Mouse (Mus musculus) frontal cortex, adult 2 months (tissue): ENCODE data around the gene Spint1. TPM values are rescaled to one million over a fixed set of nuclear protein-coding genes. Genes with fewer than 3 reads are reported as not detected.

Experiments
- DNase-seq, 2 experiments: peaks; one replicate each; pipeline ENCODE4 v3.0.0; 2022; ENCODE audit warnings: low spot score in 1 of 2; ENCODE audit errors: extremely low spot score in 1 of 2
- polyA plus RNA-seq: library from polyadenylated mRNA; depleted of rRNA; stranded (reverse); fragments of >200 nt; gene quantifications from 2 replicates; pipeline ENCODE4 v1.2.3, GENCODE M21; 2012

Spint1 gene
- polyA plus RNA-seq, 1 experiment = 1.4 TPM

DNA sequence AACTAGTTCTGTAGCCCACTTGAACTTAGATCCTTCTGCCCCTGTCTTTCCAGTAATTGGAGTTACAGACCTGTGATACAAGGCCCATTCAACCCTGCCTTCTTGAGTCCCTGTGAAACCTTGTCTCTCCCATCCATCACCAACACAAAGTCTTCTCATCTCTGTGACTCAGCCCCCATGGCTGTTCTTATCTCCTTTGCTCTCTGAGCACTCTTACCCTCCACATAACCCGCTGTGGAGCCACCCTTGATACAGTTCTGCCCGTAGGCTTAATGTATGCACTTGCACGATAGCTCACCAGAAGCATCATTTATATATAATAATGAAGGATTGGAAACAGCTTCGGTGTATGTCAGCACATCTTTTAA is 3.6 kb downstream of the Spint1 start:
- DNase-seq = no peak

DNA sequence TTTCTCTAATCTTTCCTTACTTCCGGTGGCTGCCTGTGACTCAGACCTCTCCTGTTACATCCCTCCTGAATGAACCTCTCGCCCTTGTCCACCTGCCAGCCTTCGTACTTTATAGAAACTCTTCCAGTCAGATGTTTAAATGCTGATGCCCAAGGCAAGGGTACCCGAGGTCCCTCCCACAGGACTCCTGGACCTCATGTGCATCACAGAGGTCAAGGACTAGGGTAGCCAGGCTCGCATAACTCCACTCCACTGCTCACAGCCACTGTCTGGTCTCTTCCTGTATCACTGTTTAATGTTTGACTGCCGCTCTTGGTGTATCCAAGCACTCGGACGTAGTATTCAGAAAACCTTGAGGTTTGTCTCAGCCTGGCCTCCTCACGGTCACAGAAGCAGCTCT is 5.4 kb downstream of the Spint1 start:
- no peak for DNase-seq

DNA sequence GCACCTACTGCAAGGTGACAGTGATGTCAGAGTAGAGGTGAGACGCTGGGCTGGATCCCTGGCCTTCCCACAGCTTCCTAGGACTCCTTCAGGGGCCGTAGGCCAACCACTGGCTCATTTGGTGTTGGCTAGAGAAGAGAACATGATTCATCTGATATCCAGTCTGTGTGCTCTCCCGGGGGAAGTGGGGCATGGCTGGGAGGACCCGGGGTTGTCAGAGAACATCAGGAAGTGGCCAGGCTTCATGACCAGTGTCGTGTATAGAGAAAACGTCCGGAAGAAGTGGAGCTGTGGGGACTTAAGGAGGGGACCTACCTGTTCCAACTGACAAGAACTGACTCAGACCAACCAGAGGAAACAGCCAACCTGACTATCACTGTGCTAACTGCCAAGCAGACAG is 8.1 kb downstream of the Spint1 start:
- no peak for DNase-seq

DNA sequence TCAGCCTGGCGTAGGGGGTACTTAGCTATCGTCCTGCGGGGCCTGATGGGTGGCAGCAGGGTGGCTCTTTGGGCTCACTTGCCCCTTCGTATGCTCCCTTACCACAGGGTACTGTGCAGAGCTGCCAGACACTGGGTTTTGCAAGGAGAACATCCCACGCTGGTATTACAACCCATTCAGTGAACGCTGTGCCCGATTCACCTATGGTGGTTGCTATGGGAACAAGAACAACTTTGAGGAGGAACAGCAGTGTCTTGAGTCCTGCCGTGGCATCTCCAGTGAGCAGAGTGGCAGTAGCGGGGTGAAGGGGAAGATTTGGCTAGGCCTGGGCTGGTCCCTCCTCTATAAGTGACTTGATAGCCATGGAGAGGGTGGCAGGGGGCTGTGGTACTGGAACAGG is 10.7 kb downstream of the Spint1 start:
- peak in 1 of 2 experiments; percentile 35 for DNase-seq

DNA sequence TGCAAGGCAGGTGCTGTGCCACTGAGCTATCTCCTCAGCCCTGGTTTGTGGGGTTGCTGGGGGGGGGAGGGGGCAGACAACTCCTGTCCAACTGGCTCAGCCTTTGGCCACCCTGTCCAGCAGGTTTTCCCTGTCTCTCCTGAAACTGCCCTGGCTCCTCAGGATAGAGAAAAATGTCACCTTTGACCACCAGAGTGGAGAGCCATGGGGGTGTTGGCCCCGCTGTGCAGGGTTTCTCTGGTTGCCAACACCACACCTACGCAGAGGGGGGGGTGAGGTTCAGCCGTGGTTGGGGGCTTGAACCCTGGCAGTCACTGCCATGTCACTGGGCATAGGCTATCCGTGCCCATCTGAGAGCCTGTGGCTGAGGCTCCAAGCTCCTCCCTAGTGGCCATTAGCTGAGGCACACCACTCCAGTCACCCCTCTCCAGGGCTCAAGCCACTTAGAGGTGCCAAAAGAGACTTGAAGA is 12.5 kb downstream of the Spint1 start:
- no peak for DNase-seq

DNA sequence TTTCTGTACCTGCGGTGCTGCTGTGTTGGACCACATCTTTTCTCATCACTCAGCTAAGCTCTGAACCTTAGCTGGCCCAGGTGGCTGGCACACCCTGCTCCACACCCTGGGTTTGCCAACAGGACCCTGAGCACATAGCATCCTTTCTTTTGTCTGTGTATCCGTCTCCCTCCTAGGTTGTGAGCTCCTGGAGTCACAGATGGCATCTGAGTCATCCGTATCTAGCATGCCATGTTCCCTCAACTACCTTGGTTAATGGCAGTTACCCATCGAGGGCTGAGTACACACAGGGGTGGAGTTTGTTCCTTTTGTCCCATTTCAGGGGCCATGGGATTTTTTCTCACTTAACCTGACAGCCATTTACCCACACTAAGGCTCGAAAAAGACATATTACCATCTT is 13.2 kb downstream of the Spint1 start:
- DNase-seq = no peak

DNA sequence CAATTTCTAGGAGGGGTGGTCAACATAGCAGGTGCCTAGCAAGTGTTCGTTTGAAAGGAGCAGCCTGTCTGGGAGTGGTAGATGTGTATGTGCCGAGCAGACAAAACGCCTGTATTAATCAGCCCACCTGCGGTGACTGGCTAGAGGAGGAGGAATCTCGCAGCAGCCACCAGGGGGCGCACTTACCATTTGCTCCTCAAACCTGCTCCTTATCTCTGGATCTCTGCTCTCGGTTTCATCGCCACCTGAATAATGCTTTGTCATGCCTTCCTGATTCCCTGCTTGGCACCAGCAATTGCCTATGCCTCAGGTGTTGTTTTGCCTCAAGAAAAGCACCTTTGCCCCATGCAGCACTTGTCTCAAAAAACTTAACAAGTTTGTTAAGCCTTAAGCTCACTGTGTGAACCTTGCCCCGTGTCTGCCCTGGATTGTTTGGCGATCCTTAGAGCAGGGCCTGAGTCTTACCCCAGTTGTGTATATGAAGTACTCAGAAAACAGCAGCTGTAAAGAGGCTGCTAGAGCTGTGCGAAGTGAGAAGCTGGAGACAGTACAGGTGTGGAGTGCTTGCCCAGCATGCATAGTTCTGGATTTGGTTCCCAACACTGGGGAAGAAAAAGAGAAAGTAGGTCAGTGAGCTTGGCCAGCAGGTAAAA is 13.8 kb downstream of the Spint1 start:
- DNase-seq = peak in 1 of 2 experiments; percentile 90

DNA sequence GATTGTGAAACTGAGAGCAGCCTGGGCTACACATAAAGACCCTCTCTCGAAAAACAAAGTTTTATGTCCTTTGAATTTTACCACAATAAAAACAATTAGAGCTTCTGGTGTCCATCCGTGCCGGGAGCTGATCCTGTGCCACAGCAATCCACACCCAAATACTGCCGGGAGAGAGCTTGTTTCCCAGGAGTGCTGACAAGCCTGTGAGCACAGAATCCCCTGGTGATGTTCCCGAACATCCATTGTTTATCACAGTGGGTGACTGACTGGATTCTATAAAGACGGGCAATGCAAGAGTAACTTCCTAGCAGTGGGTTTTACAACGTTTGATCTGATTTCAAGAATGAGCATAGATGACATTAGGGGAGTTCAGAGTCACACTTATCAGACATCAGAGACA is 17.8 kb downstream of the Spint1 start:
- no peak for DNase-seq

DNA sequence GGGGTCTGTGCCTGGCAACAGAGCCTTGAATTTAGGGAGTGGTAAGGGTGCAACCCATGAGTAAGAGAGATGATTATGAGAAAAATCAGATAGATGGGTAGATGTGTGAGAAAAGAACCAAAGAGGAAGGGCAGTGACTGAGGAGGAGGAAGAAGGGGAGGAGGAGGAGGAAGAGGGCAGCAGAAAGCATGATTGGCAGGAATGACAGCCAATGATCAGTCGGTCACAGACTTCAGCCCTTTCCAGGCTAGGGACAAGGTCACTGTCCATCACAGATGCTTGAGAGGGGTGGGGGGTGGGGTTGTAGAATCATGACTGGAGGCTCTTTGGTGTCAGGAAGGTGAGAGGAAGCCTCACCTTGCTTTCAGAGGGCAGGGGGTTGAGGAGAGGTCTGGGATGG is 23.4 kb downstream of the Spint1 start:
- DNase-seq = no peak

DNA sequence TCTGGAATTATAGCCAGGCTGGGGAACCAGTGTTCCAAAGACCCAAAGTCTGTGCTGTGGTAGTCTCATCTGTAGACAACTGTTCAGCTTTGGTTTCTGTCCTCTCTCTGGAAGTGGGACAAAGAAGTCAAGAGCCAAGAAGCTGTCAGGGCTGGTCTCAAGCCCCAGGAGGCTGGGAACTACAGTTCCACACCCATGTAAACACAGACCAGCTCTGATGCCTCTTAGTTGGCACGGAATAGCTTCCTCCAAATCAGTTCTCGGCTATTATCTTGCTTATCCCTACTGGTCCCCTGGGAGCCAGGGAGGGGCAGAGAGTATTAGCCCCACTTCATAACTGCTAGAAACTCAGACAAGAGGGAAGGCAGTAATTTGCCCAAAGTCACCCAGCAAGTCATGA is 24.2 kb downstream of the Spint1 start:
- no peak for DNase-seq

DNA sequence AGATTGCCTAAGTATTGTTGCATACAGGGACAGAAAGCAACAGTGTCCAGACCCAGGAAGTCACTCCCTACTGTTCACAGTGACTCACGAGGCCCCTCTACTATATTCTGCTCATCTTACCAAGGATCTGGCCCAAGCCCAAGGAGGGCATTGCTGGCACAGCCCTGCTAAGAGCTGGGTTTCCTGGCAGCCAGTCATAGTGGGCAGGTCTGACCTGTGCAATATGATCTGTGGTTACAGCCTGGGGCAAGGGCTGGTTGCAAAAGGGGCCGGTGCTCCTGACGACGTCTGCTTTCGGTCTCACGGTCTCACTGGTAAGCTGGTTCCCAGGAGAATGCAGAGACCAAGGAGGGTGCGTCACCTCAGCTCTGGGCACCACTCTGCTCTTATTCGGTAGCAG is 25.8 kb downstream of the Spint1 start:
- no peak for DNase-seq

DNA sequence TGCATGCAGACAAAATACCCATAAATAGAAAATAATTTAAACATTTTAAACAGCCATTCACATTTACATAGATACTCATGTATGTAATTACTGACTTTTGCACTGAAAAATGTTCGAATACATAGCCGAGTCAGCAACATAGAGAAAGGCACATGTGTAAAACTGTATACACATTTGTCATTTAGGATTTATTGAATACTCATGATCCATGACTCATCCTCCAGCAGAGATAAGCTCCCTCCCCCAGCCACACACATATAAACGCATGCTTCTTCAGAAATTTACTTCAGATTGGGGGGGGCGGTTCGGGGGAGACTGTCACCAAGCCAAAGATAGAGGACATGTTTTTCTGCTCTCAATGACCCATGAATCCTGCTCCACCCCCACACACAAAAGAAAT is 26.7 kb downstream of the Spint1 start:
- DNase-seq = no peak

DNA sequence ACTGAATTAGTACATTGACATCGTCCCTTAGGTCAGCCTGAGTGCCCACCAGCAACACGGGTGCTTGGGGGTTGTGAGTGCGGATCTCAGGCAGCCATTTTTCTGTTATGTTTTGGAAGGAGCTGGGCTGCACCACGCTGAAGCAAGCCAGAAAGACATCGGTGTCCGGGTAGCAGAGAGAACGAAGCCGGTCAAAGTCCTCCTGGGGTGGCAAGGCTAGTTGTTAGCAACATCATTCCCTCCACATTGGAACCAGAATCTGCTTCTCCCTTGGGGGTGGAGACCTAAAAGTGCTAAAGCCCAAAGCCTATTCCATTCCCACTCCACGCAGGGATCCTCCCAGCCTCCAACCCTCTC is 33.1 kb downstream of the Spint1 start:
- no peak for DNase-seq

DNA sequence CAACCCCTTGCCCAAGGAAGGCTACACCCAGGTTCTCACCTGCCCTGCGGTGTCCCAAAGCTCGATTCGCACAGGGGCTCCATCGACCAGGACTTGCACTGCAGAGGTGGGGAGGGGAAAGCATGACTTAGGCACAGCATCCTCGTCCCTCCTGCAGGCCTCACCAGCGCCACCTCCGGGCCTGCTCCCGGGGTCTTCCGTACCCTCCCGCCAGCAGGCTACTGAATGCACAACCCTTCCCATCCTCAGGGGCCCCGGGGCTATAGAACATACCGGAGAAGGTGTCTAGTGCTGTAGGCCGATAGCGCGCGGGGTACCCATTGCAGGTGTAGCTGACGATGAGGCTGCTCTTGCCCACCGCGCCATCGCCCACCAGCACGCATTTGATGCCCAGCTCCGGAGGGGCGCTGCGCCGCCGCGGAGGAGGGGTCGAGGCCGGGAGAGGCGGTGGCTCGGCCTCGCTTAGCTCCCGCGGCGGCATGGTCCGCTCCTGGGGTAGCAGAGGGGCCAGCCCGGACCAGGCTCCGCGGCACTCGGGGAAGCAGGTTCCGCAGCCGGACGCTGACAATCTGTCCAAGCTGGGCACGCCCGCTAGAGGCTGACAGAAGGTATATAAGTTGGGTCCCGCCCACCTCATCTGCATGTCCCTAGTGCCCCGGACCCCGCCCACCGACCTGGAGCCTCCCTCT is 33.6 kb downstream of the Spint1 start, which contains the start of gene Rhov:
Gene Rhov, minus strand, starts transcription at position 630 of the 689 bp plus-strand sequence.
- peak; percentile 42 to 78 for DNase-seq

DNA sequence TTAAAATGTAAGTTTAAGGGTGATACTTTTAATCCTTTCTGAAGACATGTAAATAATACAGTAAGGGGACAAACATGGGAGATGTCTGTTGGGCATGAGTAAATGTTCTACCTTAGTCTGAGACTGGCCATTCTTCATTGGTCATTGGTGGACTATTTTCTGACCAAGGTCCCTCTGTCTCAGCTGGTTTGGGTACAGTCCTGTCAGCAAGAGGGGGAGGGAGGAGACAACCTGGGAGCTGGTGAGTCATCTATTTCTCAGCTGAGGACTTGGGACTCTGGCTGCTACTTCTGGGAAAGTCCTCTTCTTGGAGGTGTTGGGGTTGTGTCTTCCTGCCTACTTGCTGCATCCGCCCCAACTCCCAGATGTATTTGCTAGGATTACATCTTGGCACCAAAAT is 37.0 kb downstream of the Spint1 start:
- DNase-seq = no peak

DNA sequence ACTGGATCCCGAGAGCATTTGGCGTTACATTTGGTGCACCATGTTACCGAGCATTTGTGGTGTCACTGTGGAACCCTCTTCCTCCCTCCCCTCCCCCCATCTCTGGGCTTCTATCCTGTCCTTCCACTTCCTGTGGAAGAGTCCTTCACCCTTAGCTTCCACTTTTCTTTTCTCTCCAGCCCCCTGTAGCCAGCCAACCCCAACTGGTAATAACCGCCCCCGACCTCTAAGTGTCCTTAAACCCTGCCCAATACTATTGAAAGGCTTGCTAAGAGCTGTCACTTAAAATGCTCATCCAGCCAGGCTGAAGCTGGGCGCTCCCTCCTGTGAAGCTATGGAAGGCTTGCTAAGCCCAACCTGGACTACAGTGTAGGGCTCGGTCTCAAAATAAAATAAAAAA is 39.8 kb downstream of the Spint1 start:
- no peak for DNase-seq

DNA sequence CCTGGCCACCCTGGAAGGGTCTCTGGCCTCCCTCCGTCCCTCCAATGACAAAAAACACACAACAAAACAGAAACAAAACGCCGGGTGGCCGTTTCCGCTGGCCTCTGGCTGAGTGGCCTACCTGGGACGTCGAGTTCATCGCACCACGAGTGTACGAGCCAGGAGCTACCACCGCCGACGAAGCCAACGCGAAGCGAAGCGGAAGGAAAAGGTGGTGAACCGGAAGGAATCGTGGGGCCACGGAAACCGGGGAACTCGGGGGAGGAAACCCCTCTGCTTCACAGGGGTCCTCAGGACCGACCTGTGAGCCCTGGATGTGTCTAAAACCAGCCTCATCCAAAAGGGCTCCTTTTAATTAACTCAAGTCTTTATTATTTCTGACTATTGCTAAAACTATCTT is 40.6 kb downstream of the Spint1 start:
- no peak for DNase-seq

DNA sequence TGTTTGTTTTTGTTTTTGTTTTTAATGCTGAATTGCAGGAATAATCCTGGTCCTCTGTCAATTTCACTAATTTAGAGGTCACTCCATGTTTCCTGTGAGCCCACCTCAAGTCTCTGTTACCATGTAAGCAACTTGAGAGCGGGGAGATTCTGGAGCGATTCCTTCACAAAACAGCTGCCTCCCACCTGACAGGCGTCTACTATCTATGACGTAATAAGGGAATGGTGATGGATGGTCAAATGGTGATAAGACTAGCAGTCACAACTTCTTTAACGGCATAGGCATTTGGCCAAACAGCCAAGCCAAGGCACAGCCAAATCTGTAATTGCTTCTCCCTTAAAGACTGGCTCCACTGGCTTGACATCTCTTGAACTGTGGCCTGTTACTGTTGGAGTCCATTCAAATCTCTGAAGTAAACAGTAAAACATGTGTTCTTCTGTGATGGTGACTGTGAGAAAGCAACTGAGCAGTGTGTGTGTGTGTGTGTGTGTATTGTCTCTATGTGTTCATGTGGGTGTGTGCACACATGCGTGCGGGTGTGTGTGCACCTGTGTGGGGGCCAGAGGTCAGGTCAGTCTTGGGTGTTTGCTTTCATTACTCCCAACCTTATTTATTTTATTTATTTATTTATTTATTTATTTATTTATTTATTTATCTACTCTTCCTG is 44.9 kb downstream of the Spint1 start:
- no peak for DNase-seq

DNA sequence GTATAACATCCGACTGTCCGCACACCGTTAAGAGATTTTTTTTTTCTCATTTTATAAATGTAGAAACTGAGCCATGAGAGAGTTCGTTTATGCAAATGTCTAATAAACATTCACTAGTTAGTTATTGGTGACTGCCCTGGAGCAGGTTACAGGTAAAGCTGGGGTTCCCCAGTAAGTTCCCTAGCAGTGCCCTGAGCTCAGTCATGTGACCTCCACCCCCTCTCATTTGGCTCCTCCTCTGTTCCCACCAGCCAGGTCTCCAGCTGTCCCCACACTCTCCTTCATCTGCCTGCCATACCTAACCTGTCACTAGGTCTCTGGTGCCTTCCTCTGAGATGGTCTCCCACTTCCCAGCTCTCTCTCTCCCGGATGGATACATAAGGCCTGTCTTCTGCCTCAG is 50.2 kb downstream of the Spint1 start:
- no peak for DNase-seq

DNA sequence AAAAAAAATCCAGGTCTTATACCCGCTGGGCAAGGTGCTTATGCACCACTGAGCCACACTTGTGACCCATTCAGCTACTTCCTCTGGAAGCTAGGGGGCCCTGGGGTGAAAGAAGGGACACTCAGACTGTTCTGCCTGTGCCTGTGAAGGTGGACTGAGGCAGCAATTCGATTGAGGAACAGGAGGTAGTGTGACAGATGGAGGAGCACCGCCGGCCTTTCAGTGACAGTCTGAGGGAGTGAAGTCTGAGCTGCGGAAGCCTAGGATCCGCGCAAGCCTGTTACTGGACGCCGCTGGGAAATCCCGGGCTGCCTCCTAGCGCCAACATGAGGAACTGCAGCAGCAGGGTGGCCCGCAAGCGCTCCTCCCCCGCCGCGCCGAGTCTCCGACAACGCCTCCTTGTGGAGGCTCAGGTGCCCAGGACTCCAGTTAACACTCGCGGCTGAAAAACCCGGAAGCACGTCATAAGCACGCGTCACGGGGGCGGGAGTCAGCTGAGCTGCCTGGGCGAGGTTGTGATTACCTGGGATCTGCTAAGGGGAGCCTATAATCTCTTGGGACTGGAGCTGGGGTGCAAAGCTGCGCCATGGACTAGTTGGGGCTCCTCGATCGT is 51.2 kb downstream of the Spint1 start, which contains the start of gene Vps18:
Gene Vps18, plus strand, starts transcription at position 471 of the 613 bp plus-strand sequence.
- DNase-seq = peak; percentile 97 to 100

DNA sequence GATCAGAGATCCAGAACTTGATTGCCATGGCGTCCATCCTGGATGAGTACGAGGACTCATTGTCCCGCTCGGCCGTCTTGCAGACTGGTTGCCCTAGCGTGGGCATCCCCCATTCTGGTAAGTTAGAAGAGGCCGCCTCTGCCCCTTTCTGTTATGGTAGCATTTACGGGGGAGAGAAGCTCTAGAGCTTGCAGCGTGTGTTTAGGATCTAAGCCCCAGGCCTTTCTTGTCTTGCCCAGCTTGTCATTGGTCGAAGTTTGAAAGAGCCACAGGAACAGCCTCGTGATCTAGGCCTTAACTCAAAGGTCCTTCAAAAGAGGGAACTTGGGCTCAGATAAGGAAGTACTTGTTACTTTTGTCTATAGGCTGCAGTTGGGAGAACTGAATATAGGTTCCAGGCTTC is 51.9 kb downstream of the Spint1 start:
- peak in 1 of 2 experiments; percentile 22 for DNase-seq
